Mouse (Mus musculus): ENCODE results near the gene Gm2431.
A peak's percentile ranks its signal among the peaks of the same experiment; 100 is the strongest.
"Not testable (repeated sequence)": the region's sequence is repeated elsewhere in the genome, so short reads cannot be mapped to it uniquely, and the experiment has no call there.

Gene Gm2431

DNA sequence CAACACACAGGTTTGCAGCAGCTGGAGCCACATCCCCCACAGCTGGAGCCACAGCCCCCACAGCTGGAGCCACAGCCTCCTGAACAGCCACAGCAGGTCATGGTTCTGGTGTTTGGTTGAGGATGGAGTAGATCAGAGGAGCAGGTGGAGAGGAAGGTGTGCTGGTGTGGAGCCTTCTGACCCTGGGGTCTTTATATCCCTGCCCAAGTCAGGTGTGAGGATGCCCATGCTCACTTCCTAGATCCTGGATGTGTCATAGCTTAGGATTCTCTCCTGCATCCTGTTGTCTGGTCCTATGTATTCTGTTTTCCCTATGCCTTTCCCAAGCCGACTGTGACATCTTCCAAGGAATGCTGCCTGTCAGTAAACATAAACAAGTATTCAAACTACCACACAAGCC, at the start of gene Gm2431:
Gene Gm2431, minus strand, starts transcription at position 101 of the 400 bp plus-strand sequence.
- DNase-seq (ENCODE audit: low spot score) = not testable (repeated sequence)

DNA sequence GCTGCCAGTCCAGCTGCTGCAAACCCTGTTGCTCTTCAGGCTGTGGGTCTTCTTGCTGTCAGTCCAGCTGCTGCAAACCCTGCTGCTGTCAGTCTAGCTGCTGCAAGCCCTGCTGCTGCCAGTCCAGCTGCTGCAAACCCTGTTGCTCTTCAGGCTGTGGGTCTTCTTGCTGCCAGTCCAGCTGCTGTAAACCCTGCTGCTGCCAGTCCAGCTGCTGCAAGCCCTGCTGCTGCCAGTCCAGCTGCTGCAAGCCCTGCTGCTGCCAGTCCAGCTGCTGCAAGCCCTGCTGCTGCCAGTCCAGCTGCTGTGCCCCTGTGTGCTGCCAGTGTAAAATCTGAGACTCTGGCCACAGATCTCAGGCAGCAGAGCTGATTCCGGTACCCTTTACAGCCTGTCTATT, 45.8 kb upstream of the Gm2431 start:
- DNase-seq (ENCODE audit: low spot score) = not testable (repeated sequence)

DNA sequence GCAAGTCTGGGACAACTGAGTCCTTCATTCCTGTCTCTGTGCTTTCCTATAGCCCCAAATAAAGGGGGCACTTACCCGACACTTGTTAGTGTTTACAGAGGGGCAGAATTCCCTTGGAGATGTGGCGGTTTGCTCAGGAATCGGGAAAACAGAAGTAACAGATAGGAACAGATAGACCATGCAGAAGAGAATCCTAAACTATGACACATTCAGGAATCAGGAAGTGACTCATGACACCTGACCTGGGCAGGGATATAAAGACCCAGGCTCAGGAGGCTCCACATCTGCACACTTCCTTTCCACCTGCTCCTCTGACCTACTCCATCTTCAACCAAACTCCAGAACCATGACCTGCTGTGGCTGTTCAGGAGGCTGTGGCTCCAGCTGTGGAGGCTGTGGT, 45.1 kb upstream of the Gm2431 start, which contains the start of gene Krtap5-4:
Gene Krtap5-4, plus strand, starts transcription at position 301 of the 400 bp plus-strand sequence.
- DNase-seq (ENCODE audit: low spot score) = no peak

DNA sequence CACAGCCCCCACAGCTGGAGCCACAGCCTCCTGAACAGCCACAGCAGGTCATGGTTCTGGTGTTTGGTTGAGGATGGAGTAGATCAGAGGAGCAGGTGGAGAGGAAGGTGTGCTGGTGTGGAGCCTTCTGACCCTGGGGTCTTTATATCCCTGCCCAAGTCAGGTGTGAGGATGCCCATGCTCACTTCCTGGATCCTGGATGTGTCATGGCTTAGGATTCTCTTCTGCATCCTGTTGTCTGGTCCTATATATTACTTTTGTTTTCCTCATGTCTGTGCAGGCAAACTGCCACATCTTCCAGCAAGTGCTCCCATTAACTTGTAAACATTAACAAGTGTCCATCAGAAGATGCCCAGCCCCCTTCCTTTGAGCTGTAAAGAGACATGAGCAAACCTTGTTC, 38.9 kb upstream of the Gm2431 start, which contains the start of gene Krtap5-1:
Gene Krtap5-1, minus strand, starts transcription at position 101 of the 400 bp plus-strand sequence.
- not testable (repeated sequence) for DNase-seq (ENCODE audit: low spot score)

DNA sequence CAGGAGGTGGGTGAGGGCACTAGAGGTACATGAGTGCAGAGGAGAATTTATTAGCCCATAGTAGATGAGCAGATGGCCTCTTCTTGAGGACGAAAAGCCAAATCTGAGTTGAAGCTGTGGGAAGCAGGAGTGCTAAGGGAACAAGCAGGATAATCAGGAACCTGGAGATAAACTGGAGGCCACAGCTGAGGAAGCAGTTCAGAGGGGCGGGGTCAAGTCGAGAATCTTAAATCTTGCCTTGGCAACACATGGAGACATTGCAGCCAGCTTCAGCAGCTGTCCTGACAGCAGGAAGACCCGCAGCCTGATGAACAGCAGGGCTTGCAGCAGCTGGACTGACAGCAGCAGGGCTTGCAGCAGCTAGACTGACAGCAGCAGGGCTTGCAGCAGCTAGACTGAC, 38.0 kb upstream of the Gm2431 start:
- not testable (repeated sequence) for DNase-seq (ENCODE audit: low spot score)

DNA sequence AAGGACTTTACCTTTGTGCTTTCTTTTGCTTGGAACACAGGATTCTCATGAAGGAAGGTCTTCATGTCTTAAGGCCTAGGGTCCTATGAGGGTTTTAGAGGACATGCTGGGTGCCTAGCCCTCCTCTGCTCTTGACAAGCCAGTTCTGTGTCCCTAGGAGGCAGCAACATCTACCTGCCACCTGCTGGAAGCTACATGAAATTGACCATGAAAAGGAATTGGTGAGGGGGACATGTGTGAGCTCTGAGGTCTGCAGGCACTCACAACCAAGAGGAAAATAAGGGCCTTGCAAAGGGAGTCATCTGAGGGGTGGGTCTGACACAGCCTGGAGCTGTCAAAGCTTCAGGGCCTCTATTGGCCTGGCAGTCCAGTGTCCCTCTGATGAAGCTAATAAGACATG, 37.3 kb upstream of the Gm2431 start:
- DNase-seq (ENCODE audit: low spot score) = no peak

DNA sequence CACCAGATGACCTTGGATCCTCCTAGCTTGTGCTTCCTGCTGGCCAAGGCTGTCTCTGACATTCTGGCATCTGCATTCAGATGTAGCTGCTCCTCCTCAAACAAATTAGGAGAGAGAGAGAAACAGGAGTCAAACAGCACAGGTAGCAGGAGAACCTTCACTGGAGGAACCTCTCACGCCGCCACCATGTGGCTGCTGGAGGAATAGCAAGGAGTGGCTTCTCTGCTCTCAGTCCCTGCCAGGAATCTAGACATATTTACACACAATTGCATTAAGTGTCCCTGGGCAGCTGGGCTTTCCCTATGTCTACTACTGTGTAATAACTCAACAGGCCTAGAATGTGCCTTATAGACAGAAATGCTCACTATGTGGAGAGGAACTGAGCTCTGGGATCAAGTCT, 35.7 kb upstream of the Gm2431 start:
- DNase-seq (ENCODE audit: low spot score) = not testable (repeated sequence)

DNA sequence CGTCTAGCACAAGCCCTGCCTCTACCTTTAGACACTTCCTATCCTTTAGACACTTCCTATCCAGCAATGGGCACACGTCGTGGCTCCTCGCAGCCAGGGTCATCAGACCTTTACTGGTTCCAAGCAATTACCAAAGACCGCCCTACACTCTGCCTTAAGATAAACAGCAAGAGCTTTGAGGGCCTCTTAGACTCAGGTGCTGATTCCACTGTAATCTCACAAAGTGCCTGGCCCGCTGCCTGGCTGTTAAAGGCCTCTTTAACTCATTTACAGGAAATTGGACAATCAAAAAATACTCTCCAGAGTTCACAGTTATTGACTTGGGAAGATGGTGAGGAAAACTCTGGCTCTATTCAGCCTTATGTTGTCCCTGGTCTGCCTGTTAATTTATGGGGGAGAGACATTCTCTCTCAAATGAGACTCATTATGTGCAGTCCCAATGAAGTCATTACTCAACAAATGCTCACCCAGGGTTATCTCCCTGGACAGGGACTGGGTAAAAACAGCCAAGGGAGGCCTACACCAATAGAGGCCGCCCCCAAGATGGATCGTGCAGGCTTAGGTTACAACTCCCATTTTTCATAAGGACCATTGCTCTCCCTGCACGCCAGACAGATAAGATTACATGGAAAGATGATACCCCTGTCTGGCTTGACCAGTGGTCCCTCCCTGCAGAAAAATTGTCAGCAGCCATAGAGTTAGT, 27.9 kb upstream of the Gm2431 start:
- DNase-seq (ENCODE audit: low spot score) = not testable (repeated sequence)

DNA sequence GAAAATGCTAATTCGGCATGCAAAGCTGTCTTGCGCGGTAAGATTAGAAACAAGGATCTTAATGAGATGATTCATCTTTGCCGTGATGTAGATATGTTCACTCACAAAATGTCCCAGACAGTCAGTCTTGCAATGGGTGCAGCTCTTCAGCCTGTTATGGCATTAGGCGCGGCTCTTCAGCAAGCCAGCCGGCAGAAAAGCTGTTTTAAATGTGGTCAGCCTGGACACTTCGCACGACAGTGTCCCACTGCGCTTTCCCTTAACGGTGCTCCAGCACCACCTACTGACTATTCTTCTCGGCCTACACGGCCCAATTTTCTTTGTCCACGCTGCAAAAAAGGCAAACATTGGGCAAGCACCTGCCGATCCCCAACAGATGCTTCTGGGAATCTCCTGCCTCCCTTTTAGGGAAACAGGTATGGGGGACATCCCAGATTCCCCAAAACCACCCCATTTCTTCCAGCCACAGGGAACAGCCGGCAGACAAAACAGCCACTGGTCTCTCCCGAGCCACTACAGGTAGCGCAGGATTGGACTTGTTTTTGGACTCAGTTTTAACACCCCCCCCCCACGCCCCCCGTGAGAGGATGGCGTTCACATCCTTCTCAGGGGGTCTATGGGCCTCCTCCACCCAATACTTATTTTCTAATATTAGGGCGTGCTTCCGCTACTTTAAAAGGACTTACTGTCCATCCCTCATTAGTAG, 27.1 kb upstream of the Gm2431 start:
- peak; percentile 29 for DNase-seq (ENCODE audit: low spot score)

DNA sequence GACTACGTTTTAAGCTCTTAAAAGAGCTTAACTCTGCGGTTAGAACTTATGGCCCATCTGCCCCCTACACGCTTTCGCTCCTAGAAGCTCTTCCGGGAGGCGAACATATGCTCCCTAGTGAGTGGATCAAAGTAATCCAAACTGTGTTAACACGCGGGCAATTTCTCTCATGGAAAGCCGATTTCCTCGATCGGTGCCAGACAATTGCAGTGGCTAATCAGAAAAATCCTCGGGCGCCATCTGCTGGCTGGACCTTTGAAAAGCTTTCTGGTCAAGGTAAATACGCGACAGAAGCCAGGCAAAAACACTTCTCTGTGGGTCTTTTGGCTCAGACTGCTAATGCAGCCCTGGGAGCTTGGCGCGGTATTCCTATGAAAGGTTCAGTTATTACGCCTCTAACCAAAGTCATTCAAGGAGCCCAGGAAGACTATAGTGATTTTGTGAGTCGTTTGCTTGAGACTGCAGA, 26.5 kb upstream of the Gm2431 start:
- DNase-seq (ENCODE audit: low spot score) = peak; percentile 87

DNA sequence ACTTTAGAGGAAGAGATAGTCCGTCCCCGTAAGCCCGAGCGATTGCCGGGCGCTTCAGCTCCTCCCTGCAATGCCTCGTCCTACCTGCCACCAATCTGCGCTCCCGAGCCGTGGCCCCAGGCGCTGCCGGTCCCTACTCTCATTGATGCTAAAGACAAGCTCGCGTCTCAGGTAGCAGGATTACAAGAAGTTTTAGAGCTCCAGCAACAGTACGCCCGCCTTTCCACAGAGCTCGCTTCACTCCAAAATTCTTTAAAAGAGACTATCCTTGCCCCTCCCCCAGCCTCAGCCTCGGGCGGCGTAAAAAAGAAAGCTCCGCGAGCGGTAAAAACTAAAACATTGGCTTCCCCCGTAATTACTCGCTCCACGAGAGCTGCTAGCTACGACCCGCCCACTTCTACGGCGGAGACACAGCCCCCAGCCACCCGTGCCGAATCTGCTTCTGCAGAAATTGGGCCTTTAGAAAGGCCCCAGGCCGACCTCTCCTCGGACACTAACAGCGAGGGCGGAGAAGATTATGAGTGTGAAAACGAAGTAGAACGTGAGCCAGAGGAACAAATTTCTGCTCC, 26.0 kb upstream of the Gm2431 start:
- DNase-seq (ENCODE audit: low spot score) = peak; percentile 76

DNA sequence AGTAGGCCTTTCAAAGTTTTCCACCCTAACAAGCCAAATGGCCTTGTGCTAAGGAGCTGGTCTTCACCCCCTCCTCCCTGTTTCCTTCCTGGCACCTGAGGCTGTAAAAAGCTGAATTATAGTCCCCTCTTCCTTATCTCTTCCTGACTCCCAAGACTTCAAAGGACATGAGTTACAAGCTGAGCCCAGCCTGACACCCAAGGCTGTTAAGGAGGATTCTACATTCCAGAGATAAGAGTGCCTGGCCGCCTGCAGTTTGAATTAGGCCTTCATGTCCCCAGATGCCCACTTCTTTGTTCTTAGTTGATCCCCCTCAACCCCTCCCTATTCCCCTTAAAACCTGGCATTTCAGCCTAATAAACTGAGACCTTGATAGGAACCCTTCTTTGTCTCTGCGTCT, 24.7 kb upstream of the Gm2431 start:
- DNase-seq (ENCODE audit: low spot score) = peak; percentile 73

DNA sequence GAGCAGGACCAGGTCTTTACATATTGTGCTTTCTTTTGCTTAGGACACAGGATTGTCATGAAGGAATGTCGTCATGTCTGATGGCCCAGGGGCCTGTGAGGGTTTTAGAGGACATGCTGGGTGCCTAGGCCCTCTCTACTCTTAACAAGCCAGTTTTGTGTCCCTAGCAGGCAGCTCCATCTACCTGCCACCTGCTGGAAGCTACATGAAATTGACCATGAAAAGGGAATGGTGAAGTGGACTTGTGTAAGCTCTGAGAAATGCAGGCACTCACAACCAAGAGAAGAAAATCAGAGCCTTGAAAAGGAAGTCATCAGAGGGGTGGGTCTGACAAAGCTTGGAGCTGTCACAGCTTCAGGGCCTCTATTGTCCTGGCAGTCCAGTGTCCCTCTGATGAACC, 21.1 kb upstream of the Gm2431 start:
- DNase-seq (ENCODE audit: low spot score) = not testable (repeated sequence)

DNA sequence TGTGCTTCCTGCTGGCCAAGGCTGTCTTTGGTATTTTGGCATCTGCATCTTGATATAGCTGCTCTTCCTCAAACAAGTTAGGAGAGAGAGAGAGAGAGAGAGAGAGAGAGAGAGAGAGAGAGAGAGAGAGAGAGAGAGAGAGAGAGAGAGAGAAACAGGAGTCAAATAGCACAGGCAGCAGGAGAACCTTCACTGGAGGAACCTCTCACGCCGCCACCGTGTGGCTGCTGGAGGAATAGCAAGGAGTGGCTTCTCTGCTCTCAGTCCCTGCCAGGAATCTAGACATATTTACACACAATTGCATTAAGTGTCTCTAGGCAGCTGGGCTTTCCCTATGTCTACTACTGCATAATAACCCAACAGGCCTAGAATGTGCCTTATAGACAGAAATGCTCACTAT, 20.0 kb upstream of the Gm2431 start:
- not testable (repeated sequence) for DNase-seq (ENCODE audit: low spot score)

DNA sequence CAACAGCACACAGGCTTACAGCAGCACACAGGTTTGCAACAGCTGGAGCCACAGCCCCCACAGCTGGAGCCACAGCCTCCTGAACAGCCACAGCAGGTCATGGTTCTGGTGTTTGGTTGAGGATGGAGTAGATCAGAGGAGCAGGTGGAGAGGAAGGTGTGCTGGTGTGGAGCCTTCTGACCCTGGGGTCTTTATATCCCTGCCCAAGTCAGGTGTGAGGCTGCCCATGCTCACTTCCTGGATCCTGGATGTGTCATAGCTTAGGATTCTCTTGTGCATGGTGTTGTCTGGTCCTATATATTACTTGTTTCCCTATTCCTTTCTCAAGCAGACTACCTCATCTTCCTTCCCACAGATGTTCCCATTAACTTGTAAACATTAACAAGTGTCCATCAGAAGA, 16.1 kb upstream of the Gm2431 start, which contains the start of gene Gm4559:
Gene Gm4559, minus strand, starts transcription at position 101 of the 400 bp plus-strand sequence.
- DNase-seq (ENCODE audit: low spot score) = not testable (repeated sequence)

DNA sequence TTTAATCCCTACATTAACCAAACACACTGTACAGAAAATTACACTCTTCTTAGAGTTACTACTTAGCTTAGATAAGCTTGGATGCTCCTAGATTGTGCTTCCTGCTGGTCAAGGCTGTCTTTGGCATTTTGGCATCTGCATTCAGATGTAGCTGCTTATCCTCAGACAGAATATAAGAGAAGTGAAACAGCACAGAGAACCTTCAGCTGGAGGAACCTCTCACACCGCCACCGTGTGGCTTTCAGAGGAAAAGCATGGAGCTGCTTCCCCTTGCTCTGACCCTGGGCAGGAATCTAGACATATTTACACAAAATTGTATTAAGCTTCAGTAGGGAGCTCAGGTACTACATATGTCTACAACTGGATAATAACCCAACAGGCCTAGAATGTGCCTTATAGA, 2.6 kb downstream of the Gm2431 start:
- no peak for DNase-seq (ENCODE audit: low spot score)

DNA sequence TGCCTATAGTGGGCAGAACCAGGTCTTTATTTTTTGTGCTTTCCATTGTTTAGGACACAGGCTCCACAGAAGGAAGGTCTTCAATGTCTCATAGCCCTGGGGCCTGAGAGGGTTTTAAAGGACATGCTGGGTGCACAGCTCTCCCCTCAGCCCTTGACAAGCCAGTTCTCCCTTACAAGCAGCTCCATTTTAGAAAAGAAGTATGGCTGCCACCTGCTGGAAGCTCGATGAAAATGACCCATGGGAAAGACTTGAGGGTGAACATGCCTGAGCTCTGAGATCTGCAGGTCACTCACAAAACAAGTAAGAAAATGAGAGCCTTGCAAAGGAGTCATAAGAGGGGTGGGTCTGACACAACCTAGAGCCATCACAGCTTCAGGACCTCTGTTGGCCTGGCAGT, 8.3 kb downstream of the Gm2431 start:
- no peak for DNase-seq (ENCODE audit: low spot score)

DNA sequence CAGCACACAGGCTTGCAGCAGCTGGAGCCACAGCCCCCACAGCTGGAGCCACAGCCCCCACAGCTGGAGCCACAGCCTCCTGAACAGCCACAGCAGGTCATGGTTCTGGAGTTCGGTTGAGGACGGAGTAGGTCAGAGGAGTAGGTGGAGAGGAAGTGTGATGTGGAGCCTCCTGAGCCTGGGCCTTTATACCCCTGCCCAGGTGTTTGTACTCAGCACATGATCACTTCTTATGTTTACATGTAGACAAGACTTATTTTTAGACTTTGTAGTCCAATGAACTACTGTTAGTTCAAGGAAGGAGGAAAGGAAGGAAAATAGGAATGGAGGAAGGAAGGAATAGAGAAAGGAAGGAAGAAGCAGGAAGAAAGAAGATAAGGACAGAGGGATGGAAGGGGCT, 17.2 kb downstream of the Gm2431 start, which contains the start of gene Gm40460:
Gene Gm40460, minus strand, starts transcription at position 101 of the 400 bp plus-strand sequence.
- DNase-seq (ENCODE audit: low spot score) = no peak

DNA sequence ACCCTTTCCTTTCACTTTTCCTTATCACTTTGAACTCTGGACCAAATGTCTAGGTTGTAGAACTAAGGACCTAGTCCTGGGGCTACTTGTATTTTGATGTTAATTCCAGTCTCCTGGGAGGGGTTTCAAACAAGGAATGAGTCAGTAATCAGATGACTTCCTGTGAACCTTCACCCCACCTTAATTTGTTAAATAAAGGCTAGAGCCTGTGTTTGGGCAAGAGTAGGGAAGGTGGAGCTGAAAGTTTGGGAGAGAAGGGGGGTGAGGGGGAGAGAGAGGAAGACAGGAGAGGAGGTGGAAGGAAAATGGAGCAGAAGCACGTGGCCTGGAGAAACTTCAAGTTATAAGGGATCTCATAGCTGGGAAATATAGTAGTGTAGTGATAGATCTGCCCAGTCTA, 26.6 kb downstream of the Gm2431 start:
- DNase-seq (ENCODE audit: low spot score) = no peak

DNA sequence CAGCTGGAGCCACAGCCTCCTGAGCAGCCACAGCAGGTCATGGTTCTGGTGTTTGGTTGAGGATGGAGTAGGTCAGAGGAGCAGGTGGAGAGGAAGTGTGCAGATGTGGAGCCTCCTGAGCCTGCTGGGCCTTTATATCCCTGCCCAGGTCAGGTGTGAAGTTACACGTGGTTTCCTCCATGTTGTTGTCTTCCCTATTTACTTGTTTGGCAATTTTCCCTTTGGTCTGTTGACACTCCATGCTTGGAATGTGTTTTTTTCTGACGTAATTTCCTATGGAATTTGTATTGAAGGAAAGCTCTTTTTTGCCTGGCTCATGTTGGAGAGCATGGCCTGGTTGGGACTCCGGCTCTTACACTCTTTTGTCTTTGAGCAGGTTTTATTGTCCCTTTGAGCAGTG, 28.3 kb downstream of the Gm2431 start, which contains the start of gene Krtap5-5:
Gene Krtap5-5, minus strand, starts transcription at position 101 of the 400 bp plus-strand sequence.
- not testable (repeated sequence) for DNase-seq (ENCODE audit: low spot score)

DNA sequence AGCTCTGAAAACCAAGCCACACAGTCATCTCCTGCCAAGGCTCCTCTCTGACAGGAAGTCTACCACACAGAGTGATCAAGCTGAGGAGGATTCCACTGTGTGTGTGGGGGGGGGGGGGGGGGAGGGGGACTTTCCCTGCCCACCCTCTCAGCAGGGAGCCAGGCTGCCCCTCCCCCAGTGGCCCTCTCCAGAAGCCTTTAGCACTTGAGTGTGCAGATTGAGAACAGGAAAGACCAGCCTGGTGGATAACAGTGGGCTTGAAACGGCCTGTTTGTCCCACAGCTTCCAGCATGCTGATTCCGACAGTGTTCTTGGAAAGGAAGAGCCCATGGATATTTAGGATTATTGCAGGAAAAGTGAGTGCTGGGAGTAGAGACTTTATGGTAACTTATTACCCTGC, 33.6 kb downstream of the Gm2431 start:
- no peak for DNase-seq (ENCODE audit: low spot score)

DNA sequence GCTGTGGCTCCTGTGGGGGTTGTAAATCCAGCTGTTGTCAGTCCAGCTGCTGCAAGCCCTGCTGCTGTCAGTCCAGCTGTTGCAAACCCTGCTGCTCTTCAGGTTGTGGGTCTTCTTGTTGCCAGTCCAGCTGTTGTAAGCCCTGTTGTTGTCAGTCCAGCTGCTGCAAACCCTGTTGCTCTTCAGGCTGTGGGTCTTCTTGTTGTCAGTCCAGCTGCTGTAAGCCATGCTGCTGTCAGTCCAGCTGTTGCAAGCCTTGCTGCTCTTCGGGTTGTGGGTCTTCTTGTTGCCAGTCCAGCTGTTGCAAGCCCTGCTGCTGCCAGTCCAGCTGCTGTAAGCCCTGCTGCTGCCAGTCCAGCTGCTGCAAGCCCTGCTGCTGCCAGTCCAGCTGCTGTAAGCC, 46.0 kb downstream of the Gm2431 start:
- not testable (repeated sequence) for DNase-seq (ENCODE audit: low spot score)

DNA sequence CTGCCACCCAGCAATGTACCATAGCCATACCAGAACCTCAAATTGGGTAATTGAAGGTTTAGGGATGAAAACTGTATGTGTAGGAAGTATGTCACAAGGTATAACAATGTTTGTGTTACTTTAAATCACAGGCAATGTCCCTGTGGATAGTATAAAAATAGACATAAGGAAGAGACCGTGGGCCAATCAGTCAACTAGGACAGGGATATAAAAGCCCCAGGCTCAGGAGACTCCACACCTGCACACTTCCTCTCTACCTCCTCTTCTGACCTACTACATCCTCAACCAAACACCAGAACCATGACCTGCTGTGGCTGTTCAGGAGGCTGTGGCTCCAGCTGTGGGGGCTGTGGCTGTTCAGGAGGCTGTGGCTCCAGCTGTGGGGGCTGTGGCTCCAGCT, 46.6 kb downstream of the Gm2431 start, which contains the start of gene Gm7579:
Gene Gm7579, plus strand, starts transcription at position 301 of the 400 bp plus-strand sequence.
- DNase-seq (ENCODE audit: low spot score) = no peak
